Mouse (Mus musculus) midbrain, embryonic 12.5 days (tissue): ENCODE data around the gene Fam78b. TPM values are rescaled to one million over a fixed set of nuclear protein-coding genes. Genes with fewer than 3 reads are reported as not detected.
A peak's percentile ranks its signal among the peaks of the same experiment; 100 is the strongest.

Source experiments
- ATAC-seq: fragments of 200-750 bp; cut with Nextera tagmentation; 2 replicates; pipeline ENCODE4 v1.8.0; 2017; ENCODE audit warnings: low read depth, moderate TSS enrichment, moderate library complexity; ENCODE audit not compliant: low FRiP score
- H3K27ac ChIP-seq: fragments of 300-500 bp; sonication (generic); replicated peaks from 2 replicates; pipeline ENCODE4 v1.5.1; 2016; ENCODE audit warnings: mild to moderate bottlenecking
- H3K27me3 ChIP-seq: fragments of 300-500 bp; sonication (generic); 2 replicates; pipeline ENCODE4 v1.6.1; 2016; ENCODE audit warnings: mild to moderate bottlenecking
- H3K36me3 ChIP-seq: fragments of 300-500 bp; sonication (generic); 2 replicates; pipeline ENCODE4 v1.6.1; 2016
- H3K4me1 ChIP-seq: fragments of 300-500 bp; sonication (generic); 2 replicates; pipeline ENCODE4 v1.6.1; 2016
- H3K4me2 ChIP-seq: fragments of 300-500 bp; sonication (generic); replicated peaks from 2 replicates; pipeline ENCODE4 v1.6.1; 2016; ENCODE audit warnings: mild to moderate bottlenecking, moderate library complexity
- H3K4me3 ChIP-seq: fragments of 300-500 bp; sonication (generic); 2 replicates; pipeline ENCODE4 v1.5.1; 2016; ENCODE audit warnings: mild to moderate bottlenecking
- H3K9ac ChIP-seq: fragments of 300-500 bp; sonication (generic); replicated peaks from 2 replicates; pipeline ENCODE4 v1.6.1; 2016; ENCODE audit warnings: mild to moderate bottlenecking, moderate library complexity
- H3K9me3 ChIP-seq: fragments of 300-500 bp; sonication (generic); 2 replicates; pipeline ENCODE4 v1.6.1; 2016; ENCODE audit warnings: mild to moderate bottlenecking
- WGBS: fragments of 180-500 bp; shearing (Covaris S2); methylation state at CpG from one replicate; pipeline ENCODE4 v1.1.7; 2016; 5-methylcytosine and 5-hydroxymethylcytosine counted together
- polyA plus RNA-seq: library from polyadenylated mRNA; unstranded; fragments of >200 nt; fragmentation: Nextera tagmentation; extraction: Ambion mirVana; gene quantifications from 2 replicates; pipeline ENCODE4 v1.2.1, GENCODE M21; 2016

The Fam78b gene
- polyA plus RNA-seq, 1 experiment from 2014 or later, result 8.7 TPM

GRCm38 (mm10) chr1:167007341-167007740, 6.1 kb downstream of the Fam78b start:
- WGBS, result 94% methylated on average over 6 of the region's 6 CpGs
- H3K9me3 ChIP-seq, result no peaks in the 10 kb centered on the region
- H3K27me3 ChIP-seq, result peaks cover 10% of the 10 kb centered on the region
- no peak overlapping the region for H3K4me2 ChIP-seq
- no peak overlapping the region for H3K9ac ChIP-seq
- no peak overlapping the region for H3K27ac ChIP-seq
- no peak for ATAC-seq
- H3K36me3 ChIP-seq, result no peaks in the 10 kb centered on the region
- H3K4me1 ChIP-seq, result peaks cover 23% of the 10 kb centered on the region
- no peak overlapping the region for H3K4me3 ChIP-seq

- Histone ChIP-seq H3K4me1 (peaks cover 29% of the 10 kb centered on the region), H3K9ac (no peak overlapping the region), H3K36me3 (no peaks in the 10 kb centered on the region), H3K4me2 (no peak overlapping the region), H3K27me3 (no peaks in the 10 kb centered on the region), H3K9me3 (no peaks in the 10 kb centered on the region), H3K4me3 (no peak overlapping the region), H3K27ac (no peak overlapping the region)
- WGBS, result 91% methylated on average over 9 of the region's 9 CpGs
- ATAC-seq, result no peak
Measured at GRCm38 (mm10) chr1:167010190-167010589, 9.0 kb downstream of the Fam78b start.

GRCm38 (mm10) chr1:167011301-167011700, 10.1 kb downstream of the Fam78b start:
- Histone ChIP-seq H3K9me3 (no peaks in the 10 kb centered on the region), H3K27me3 (no peaks in the 10 kb centered on the region), H3K4me3 (no peak overlapping the region), H3K4me2 (no peak overlapping the region), H3K27ac (peak overlapping the region; percentile 46; the same call in 1 of the 2 replicates), H3K36me3 (no peaks in the 10 kb centered on the region), H3K9ac (no peak overlapping the region), H3K4me1 (peaks cover 29% of the 10 kb centered on the region)
- 33% methylated on average over 6 of the region's 6 CpGs for WGBS
- no peak for ATAC-seq

GRCm38 (mm10) chr1:167012616-167013015, 11.4 kb downstream of the Fam78b start:
- ATAC-seq, result no peak
- H3K27ac ChIP-seq, result 0 out of 2 replicates have a peak overlapping the region, but pooled peaks have one; percentile 35
- no peaks in the 10 kb centered on the region for H3K36me3 ChIP-seq
- 56% methylated on average over 8 of the region's 8 CpGs for WGBS
- H3K4me1 ChIP-seq, result peaks cover 29% of the 10 kb centered on the region
- H3K4me2 ChIP-seq, result no peak overlapping the region
- H3K4me3 ChIP-seq, result no peak overlapping the region
- H3K9me3 ChIP-seq, result no peaks in the 10 kb centered on the region
- no peaks in the 10 kb centered on the region for H3K27me3 ChIP-seq
- no peak overlapping the region for H3K9ac ChIP-seq

- ATAC-seq, result peak; percentile 70
- Histone ChIP-seq H3K9ac (no peak overlapping the region), H3K4me3 (no peak overlapping the region), H3K27ac (peak overlapping the region; percentile 35; the same call in 1 of the 2 replicates), H3K9me3 (no peaks in the 10 kb centered on the region), H3K36me3 (no peaks in the 10 kb centered on the region), H3K4me1 (peaks cover 29% of the 10 kb centered on the region), H3K27me3 (no peaks in the 10 kb centered on the region), H3K4me2 (no peak overlapping the region)
- WGBS, result 62% methylated on average over 7 of the region's 7 CpGs
Measured at GRCm38 (mm10) chr1:167013234-167013864, 12.1 kb downstream of the Fam78b start.

GRCm38 (mm10) chr1:167016269-167016668, 15.1 kb downstream of the Fam78b start:
- Histone ChIP-seq H3K36me3 (no peaks in the 10 kb centered on the region), H3K9me3 (no peaks in the 10 kb centered on the region), H3K9ac (no peak overlapping the region), H3K4me3 (no peak overlapping the region), H3K27ac (no peak overlapping the region), H3K27me3 (no peaks in the 10 kb centered on the region), H3K4me2 (no peak overlapping the region), H3K4me1 (peaks cover 28% of the 10 kb centered on the region)
- ATAC-seq, result no peak
- WGBS, result 75% methylated on average over 3 of the region's 3 CpGs

GRCm38 (mm10) chr1:167022001-167022424, 20.8 kb downstream of the Fam78b start:
- Histone ChIP-seq H3K27me3 (no peaks in the 10 kb centered on the region), H3K4me1 (0 out of 2 replicates have a peak, but pooled peaks cover 3% of the 10 kb centered on the region), H3K4me3 (no peak overlapping the region), H3K4me2 (no peak overlapping the region), H3K9ac (no peak overlapping the region), H3K27ac (no peak overlapping the region), H3K9me3 (0 out of 2 replicates have a peak, but pooled peaks cover under 1% of the 10 kb centered on the region), H3K36me3 (no peaks in the 10 kb centered on the region)
- ATAC-seq, result no peak
- 66% methylated on average over 9 of the region's 9 CpGs for WGBS

- no peak for ATAC-seq
- 0 out of 2 replicates have a peak, but pooled peaks cover 3% of the 10 kb centered on the region for H3K4me1 ChIP-seq
- WGBS, result 83% methylated on average over 7 of the region's 8 CpGs
- no peaks in the 10 kb centered on the region for H3K36me3 ChIP-seq
- H3K27ac ChIP-seq, result no peak overlapping the region
- no peak overlapping the region for H3K4me2 ChIP-seq
- H3K9ac ChIP-seq, result no peak overlapping the region
- H3K4me3 ChIP-seq, result no peak overlapping the region
- no peaks in the 10 kb centered on the region for H3K27me3 ChIP-seq
- peaks cover 6% of the 10 kb centered on the region for H3K9me3 ChIP-seq
Measured at GRCm38 (mm10) chr1:167022541-167023121, 21.4 kb downstream of the Fam78b start.

- H3K4me2 ChIP-seq, result no peak overlapping the region
- 0 out of 2 replicates have a peak, but pooled peaks cover 3% of the 10 kb centered on the region for H3K4me1 ChIP-seq
- no peak overlapping the region for H3K27ac ChIP-seq
- no peaks in the 10 kb centered on the region for H3K27me3 ChIP-seq
- H3K9ac ChIP-seq, result no peak overlapping the region
- ATAC-seq, result no peak
- no peak overlapping the region for H3K4me3 ChIP-seq
- 90% methylated on average over 11 of the region's 11 CpGs for WGBS
- H3K36me3 ChIP-seq, result no peaks in the 10 kb centered on the region
- H3K9me3 ChIP-seq, result peaks cover 12% of the 10 kb centered on the region
Measured at GRCm38 (mm10) chr1:167023794-167024193, 22.6 kb downstream of the Fam78b start.

GRCm38 (mm10) chr1:167024961-167025360, 23.7 kb downstream of the Fam78b start:
- Histone ChIP-seq H3K36me3 (no peaks in the 10 kb centered on the region), H3K9me3 (peaks cover 12% of the 10 kb centered on the region), H3K27ac (no peak overlapping the region), H3K4me1 (0 out of 2 replicates have a peak, but pooled peaks cover 3% of the 10 kb centered on the region), H3K4me2 (no peak overlapping the region), H3K9ac (no peak overlapping the region), H3K4me3 (no peak overlapping the region), H3K27me3 (no peaks in the 10 kb centered on the region)
- no peak for ATAC-seq
- WGBS, result 85% methylated on average over 4 of the region's 4 CpGs

- H3K4me2 ChIP-seq, result no peak overlapping the region
- no peaks in the 10 kb centered on the region for H3K27me3 ChIP-seq
- H3K9me3 ChIP-seq, result peaks cover 10% of the 10 kb centered on the region
- H3K36me3 ChIP-seq, result no peaks in the 10 kb centered on the region
- H3K4me3 ChIP-seq, result no peak overlapping the region
- H3K9ac ChIP-seq, result no peak overlapping the region
- peak overlapping the region; percentile 46 for H3K27ac ChIP-seq
- 35% methylated on average over 13 of the region's 13 CpGs for WGBS
- H3K4me1 ChIP-seq, result peaks cover 10% of the 10 kb centered on the region
- peak; percentile 41; the same call in 1 of the 2 replicates for ATAC-seq
Measured at GRCm38 (mm10) chr1:167032046-167032648, 30.9 kb downstream of the Fam78b start.

GRCm38 (mm10) chr1:167034435-167034834, 33.2 kb downstream of the Fam78b start:
- Histone ChIP-seq H3K4me3 (no peak overlapping the region), H3K27ac (no peak overlapping the region), H3K36me3 (no peaks in the 10 kb centered on the region), H3K4me1 (peaks cover 21% of the 10 kb centered on the region), H3K9me3 (no peaks in the 10 kb centered on the region), H3K9ac (no peak overlapping the region), H3K4me2 (no peak overlapping the region), H3K27me3 (no peaks in the 10 kb centered on the region)
- 91% methylated on average over 1 of the region's 1 CpGs for WGBS
- ATAC-seq, result no peak
